Mouse (Mus musculus): Measurements from ENCODE around the gene Olfr221.

Gene Olfr221

DNA sequence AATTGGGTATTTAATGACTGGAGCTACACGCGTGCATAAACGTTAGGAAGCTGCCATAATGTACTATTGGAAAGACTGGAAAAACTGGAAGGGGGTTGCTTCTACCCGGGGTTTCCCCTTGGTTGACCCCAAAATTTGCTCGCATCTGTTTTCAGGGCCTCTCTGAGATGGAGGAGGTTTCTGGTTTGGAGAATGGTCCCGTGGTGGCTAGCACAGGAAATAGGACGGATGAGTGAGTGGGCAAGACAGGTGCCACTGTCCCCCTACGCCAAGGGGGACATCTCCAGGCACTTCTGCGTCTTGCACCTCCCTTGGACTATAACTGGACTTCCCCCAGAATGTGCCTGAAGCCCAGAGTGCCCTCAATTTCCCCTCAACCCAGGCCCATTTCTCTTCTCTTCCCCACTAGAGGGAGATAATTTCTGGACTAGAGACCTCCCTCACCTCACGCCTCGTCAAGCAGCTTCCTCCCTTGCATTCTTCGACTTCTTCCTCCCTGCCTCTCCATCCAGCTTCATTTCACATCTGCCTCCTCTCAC, 23.1 kb downstream of the Olfr221 start:
- no peak for DNase-seq

DNA sequence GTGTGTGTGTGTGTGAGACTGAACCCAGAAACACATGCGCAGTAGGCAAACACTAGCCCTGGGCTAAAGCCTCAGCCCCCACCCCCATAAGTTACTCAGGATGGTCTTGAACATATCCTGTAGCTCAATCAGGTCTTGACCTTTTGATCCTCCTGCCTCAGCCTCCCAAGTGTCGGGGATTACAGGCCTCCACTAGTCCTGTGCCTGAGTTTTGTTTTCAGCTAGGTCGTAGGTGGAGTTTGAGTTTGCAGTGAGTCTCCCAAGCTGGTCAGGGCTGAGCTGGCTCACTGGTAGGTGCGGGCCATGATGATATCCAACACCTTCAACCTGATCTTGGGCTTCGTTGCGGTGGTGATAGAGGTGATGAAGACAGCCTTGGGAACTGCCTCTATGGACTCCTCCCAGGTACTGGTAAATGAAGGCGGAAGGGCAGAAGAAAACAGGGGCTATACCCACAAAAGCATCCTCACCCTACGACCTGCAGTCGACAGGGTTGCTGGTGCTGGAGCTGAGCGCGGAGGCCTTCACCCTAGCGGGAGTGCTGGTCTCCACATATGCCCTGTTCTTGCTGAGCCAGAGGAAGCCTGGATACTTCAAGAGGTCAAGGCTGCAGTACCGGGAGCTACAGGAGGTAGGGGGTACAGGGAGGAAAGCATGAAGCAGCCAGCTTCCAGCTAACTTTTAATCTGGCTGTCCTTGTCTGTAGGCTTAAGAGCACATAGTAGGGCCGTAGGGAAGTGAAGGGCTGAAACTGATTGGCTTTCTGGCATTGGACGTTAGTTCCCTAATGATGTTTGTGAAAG, 23.8 kb downstream of the Olfr221 start:
- peak; percentile 67 for DNase-seq

GRCm38 (mm10) chr14:52017662-52018061, 24.6 kb downstream of the Olfr221 start:
- peak; percentile 56 for DNase-seq

DNA sequence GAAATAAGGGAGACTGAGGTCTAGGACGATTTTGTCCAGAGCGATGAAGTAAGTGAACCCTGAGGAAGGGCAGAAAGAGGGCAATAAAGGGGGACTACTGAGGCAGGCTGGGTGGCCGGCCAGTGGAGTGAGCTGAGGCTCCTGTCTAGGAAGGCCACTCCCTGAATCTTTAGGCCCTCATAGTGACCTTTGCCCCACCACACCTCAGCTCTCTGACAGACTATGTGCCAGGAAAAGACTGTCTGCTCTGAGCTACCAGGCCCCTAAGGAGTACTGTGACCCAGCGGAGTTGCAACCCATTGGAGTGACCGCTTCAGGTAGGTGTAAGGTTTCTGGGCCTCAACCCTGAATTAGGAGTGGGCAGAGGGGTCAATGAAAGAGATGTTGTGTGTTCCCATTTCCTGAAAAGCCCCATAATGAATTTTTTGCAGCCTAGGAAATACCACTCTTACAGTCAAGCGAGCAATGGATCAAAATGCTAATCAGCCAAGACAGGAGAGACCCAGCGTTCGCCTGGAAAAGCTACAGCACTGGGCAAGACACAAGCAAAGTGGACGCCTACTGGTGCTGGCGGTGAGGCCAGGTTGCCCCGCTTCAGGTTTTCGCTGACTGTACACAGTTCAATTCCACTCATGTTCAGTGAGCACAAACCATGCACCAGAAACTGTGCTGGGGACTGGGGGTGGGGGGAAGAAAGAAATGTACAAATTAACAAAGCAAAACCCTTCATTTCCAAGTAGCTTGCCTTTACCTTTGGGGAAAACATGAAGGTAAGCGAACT, 25.4 kb downstream of the Olfr221 start:
- peak; percentile 46 for DNase-seq

- DNase-seq = peak; percentile 36
Measured at GRCm38 (mm10) chr14:52015445-52016100, 26.7 kb downstream of the Olfr221 start, which contains the start of gene Tmem253. TSS of gene Tmem253 (plus strand) at chr14:52015658.

GRCm38 (mm10) chr14:52014761-52015311, 27.4 kb downstream of the Olfr221 start:
- peak; percentile 67 for DNase-seq

DNA sequence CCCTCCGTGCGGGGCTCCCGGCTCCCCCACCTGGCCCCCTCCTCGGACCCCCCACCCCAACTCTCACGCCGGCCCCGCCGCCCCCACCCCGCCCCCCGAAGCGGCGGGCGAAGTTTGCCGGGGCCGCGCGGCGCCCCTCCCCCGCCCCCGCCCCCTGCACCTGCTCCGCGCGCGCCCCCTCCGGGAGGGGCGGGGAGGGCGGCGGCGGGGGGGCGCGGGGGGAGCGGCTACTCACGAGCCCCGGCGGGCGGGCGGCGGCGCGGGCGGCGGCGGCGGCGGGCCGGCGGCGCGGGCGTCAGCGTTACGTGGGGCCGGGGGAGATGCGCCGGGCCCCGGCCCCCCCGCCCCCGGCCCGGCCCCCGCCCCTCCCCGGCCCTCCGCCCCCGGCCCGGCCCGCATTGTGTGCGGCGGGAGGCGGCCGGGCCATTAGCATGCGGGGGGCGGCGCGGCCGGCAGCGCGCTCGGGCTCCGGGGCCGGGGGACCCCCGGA, 27.9 kb downstream of the Olfr221 start:
- DNase-seq = peak; percentile 31

DNA sequence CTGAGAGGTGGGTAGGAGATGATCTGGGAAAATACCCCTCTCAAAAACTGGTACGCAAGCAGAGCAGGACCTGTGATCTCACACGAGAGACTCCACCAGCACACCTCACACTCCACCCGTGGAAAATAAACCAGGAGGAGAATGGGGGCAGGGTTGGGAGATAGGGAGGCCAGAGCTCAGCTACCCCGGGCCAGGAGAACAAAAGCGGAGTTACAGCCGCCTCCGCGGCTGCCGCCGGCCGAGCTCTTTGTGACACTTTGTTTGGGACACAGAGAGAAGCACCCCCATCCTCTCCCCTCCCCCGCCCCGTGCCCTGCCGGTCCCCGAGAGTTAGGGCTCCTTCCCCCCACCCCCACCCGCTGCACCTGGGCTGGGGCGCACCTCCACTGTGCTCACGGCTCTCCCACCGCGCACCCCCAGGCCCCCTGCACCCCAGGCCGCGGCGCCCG, 28.5 kb downstream of the Olfr221 start:
- DNase-seq = peak; percentile 72

DNA sequence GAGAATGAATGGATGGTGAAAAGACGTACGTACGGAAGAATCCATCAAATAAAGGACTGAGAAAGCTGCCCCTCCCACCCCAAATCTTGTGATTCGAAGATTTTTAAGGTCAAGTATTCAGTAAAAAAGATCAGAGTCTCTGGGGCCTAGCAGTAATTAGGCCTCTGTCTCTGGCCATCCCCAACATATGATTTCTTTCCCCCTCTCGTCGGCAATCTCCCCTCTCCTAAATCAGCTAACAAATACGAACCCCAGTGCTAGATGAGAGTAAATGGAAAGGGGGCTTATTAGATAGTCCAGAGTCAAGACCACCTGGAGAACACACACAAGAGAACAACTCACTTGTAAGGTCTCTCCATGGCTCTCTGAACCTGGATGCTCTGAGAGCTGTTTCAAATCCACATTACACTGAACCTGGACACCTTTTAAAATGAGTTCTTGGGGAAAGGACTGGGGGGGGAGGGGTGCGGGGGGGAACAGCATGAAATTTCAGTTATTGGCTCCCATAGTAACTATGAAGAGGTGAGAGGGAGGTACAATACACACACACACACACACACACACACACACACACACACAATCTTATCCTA, 29.1 kb downstream of the Olfr221 start:
- peak; percentile 29 for DNase-seq

DNA sequence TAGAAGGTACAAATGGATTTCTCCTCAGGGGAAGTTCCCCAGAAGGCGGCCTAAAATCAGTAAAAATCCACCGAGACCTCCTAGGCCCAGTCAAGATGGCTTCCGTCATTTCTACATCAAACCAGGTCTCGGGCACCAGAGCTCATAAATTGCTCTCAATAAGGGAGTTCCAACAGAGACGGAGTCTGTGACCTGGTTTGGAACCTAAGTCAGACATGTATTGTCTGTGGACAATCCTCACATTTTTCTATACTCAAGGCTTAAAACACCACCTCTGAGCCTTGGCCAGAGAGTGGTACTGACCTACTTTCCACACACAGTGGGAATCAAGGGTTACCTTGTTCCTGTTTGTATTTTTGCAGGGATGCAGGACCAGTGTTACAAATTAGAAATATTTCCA, 29.7 kb downstream of the Olfr221 start:
- DNase-seq = peak; percentile 60

DNA sequence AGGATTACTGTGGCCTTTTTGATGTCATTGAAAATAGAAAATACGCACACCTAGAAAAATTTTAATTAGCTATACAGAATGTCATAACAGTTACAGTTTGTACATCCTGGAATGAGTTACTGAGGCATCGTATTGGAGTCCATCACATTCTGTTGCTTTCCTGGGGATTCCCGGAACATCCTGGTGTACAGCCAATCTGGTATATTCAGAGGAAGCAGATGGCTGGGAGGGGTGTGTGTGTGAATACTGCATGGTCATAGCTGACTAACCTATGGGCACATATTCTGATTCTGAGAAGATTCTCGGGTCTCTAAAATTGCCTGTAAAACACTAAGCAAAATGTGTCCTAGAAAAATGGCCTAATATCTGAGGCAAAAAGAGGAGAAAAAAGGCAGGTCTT, 30.2 kb downstream of the Olfr221 start:
- DNase-seq = peak; percentile 92

DNA sequence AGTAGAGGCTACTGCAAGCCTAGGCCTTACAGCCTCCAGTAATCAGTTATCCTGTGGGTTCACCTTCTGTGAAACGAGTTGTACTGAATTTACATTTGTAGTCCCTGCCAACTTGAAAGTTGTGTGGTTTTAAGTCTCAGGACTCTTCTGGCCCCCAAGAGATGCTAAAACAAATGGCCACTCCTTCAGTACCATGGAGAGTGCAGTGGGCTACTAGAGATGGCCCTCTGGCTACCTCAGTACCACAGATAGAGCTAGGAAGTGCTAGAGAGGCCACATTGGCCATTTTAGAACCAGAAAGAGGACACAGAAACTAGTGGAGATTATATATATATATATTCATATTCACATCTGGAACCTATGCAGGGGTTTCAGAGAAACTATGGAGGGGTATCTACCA, 30.6 kb downstream of the Olfr221 start:
- peak; percentile 33 for DNase-seq

DNA sequence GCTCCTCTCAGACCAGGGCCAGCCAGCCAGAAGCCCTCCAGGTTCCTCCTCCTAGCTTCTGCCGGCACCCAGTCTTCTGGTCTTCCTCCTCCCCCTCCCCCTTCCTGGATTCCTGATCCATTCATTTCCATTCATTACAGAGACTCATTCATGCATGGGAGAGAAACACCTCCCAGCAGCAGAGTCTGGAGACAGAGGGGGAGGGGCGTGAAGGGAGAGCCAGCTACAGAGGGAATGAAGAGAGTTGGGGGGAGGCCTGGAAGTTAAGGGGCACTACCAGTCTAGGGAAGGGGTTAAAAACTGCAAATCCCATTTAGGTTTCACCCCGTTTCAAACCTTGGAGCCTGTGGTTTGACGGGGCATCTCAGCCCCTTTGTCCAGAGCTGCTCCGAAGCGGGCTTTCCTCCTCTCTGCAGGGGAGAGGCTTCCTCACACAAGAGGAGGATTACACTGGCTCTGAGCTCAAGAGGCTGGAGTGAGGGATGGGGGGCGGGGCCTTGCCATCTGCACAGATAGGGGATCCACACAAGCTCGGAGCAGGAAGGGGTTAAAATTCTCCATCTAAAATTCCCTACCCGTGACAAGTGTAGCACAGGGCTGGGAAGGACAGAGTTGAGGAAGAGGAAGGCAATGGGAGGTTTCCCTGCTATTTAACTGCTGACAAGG, 31.7 kb downstream of the Olfr221 start:
- peak; percentile 78 for DNase-seq

DNA sequence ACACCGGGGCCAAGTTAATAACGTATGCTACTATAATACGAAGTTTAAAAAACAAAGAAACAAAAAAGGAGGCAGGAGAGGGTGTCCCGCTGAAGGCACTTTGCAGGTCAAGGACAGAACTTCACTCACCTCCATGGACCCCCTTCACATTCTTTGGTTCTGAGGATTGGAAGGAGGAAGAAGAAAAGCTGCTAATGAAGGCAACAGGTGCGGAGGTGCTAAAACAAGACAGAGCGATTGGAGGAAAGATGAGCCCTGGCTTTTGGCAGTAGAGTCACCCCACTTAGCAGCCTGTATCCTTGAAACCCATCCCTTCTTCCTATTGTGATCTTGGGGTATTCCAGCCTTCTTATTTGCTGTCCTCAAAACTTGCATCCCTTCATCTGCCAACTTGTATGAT, 32.4 kb downstream of the Olfr221 start:
- DNase-seq = peak; percentile 38

GRCm38 (mm10) chr14:52009361-52009760, 32.9 kb downstream of the Olfr221 start:
- DNase-seq = no peak

GRCm38 (mm10) chr14:52008321-52009203, 33.7 kb downstream of the Olfr221 start:
- peak; percentile 94 for DNase-seq

DNA sequence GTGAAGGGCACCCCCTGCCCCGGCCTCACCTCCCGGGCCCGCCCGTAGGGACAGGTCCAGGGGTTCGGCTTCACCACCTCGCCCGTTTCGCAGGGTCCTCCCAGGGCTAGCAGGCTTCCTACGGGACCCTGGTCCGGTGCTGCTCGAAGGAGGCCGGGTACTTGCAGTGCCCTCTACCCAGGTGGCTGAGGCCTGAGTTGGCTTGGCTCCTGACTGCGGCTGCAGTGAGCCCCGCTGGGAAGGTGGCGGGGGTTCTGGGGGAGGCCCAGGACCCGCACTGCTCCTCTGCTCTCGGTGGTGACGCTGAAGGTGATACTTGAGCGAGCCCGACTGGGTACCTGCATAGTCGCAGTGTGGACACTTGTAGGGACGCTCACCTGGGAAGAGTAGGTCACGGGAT, 35.5 kb downstream of the Olfr221 start:
- DNase-seq = no peak

- peak; percentile 53 for DNase-seq
Measured at GRCm38 (mm10) chr14:52006241-52006640, 36.0 kb downstream of the Olfr221 start.

DNA sequence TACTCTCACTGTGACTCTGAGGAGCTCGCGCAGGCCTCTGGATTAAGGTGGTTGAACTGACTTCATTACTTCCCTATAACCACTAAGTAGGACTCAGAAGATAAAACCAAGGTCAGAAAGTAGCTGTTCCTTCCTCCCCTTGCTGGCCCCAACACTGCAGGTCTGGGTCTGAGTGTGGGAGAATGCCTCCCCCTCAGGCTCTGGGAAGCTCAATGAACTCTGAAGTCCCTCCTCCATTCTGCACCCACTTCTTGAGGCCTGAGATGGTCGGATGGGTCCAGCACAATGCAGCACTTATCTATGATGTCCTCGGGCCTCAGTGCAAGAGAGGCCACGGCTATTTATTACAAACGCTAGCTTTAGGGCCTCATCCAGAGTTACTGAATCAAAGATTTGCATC, 36.6 kb downstream of the Olfr221 start:
- no peak for DNase-seq

DNA sequence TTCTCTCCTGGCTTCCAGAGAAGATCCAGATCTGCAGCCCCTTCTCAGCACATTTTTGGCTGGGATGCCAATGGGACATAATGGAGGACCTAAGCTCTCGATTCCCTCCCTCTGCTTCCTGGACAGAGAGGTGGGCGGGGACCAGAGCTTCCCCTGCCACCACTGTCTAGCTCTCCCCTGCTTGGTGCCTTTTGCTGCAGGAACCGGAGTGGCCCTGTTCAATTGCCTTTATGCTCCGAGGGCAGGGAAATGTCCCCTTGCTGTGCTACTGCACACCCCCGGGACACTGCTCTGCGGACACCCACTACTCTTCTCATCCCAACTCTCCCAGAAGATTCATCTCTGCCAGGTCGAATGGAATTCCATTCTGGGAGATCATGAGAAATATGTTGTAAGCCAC, 37.1 kb downstream of the Olfr221 start:
- no peak for DNase-seq

Data from cerebellum, adult 11-12 months (tissue).